Comparison of ENCODE assay signal across 26 mouse cellular contexts in the genomic region with DNA sequence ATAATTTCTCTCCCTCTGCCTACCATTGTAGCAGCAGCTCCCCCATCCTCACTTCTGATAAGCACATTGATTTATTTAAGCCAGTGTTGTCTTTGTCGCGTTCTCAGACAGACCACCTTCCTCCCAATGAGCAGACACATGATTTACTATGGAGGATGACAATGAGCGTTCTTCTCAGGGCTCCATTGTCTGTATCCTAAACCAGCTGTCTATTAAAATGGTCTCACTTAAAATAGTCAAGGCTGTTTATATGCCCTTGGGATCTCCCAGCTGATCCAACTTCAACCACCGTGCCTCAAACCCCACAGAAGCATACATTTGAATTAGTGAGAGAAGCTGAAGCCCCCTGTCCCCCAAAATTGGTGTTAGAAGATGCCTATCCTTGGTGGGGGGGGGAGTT. TPM values are rescaled to one million over a fixed set of nuclear protein-coding genes. Genes with fewer than 3 reads are reported as not detected.
DNase-seq lines count a peak whose midpoint lies in the region; ATAC-seq and TF ChIP-seq lines count a peak whose summit lies in the region.
"Had no signal": no experiment of that assay in that cellular context is flagged by ENCODE, and none has a peak within 500 bp of the region (broad histone marks: within the 10 kb centered on the region; RNA-seq: fewer than 3 reads in every experiment).

No protein-coding gene starts in this region.

- no peaks in the 10 kb centered on the region for H3K9me3 ChIP-seq in midbrain, embryonic 11.5 days (ENCODE audit: control insufficient read depth, low read length)
- H3K9me3 ChIP-seq in midbrain, postnatal 0 days (ENCODE audit: low read length): no peaks in the 10 kb centered on the region
- H3K9me3 ChIP-seq in hindbrain, embryonic 11.5 days (ENCODE audit: control insufficient read depth, low read length): no peaks in the 10 kb centered on the region
- H3K9me3 ChIP-seq in hindbrain, embryonic 15.5 days: no peaks in the 10 kb centered on the region
- H3K9me3 ChIP-seq in neural tube, embryonic 14.5 days (ENCODE audit: control insufficient read depth, low read length): no peaks in the 10 kb centered on the region
- H3K9me3 ChIP-seq: forebrain, embryonic 10.5 days; G1E; heart, embryonic 15.5 days; megakaryocyte, embryonic 14.5 days had no signal

- no peak overlapping the region for H3K9ac ChIP-seq in midbrain, embryonic 11.5 days (ENCODE audit: low read length)
- no peak overlapping the region for H3K9ac ChIP-seq in midbrain, postnatal 0 days (replicated peaks; ENCODE audit: low read length, poor library complexity, severe bottlenecking)
- H3K9ac ChIP-seq in hindbrain, embryonic 11.5 days (ENCODE audit: low read depth, low read length): no peak overlapping the region
- no peak overlapping the region for H3K9ac ChIP-seq in hindbrain, embryonic 15.5 days
- no peak overlapping the region for H3K9ac ChIP-seq in neural tube, embryonic 14.5 days (replicated peaks; ENCODE audit: low read depth, low read length)
- H3K9ac ChIP-seq: forebrain, postnatal 0 days; heart, embryonic 15.5 days had no signal

- no peaks in the 10 kb centered on the region for H3K27me3 ChIP-seq in midbrain, embryonic 11.5 days (ENCODE audit: control insufficient read depth, insufficient read depth, low read length)
- no peaks in the 10 kb centered on the region for H3K27me3 ChIP-seq in midbrain, postnatal 0 days (ENCODE audit: insufficient read depth, low read length)
- H3K27me3 ChIP-seq in hindbrain, embryonic 11.5 days (ENCODE audit: control insufficient read depth, insufficient read depth, low read length): no peaks in the 10 kb centered on the region
- no peaks in the 10 kb centered on the region for H3K27me3 ChIP-seq in hindbrain, embryonic 15.5 days
- H3K27me3 ChIP-seq in neural tube, embryonic 14.5 days (ENCODE audit: control insufficient read depth, insufficient read depth, low read length): no peaks in the 10 kb centered on the region
- H3K27me3 ChIP-seq: CH12.LX; heart, embryonic 15.5 days; Patski had no signal

- H3K4me3 ChIP-seq in midbrain, embryonic 11.5 days (ENCODE audit: low read depth, low read length): no peak overlapping the region
- H3K4me3 ChIP-seq in midbrain, postnatal 0 days (ENCODE audit: low read depth, low read length): no peak overlapping the region
- H3K4me3 ChIP-seq in hindbrain, embryonic 11.5 days (ENCODE audit: low read depth, low read length): no peak overlapping the region
- no peak overlapping the region for H3K4me3 ChIP-seq in hindbrain, embryonic 15.5 days
- H3K4me3 ChIP-seq in neural tube, embryonic 14.5 days (ENCODE audit: low read depth, low read length): no peak overlapping the region
- H3K4me3 ChIP-seq: forebrain, embryonic 10.5 days; heart, embryonic 15.5 days; megakaryocyte, embryonic 14.5 days; myocyte had no signal

- H3K36me3 ChIP-seq in midbrain, embryonic 11.5 days (ENCODE audit: control insufficient read depth, insufficient read depth, low read length): no peaks in the 10 kb centered on the region
- no peaks in the 10 kb centered on the region for H3K36me3 ChIP-seq in midbrain, postnatal 0 days (ENCODE audit: insufficient read depth, low read length)
- H3K36me3 ChIP-seq in hindbrain, embryonic 11.5 days (ENCODE audit: control insufficient read depth, insufficient read depth, low read length): no peaks in the 10 kb centered on the region
- H3K36me3 ChIP-seq in hindbrain, embryonic 15.5 days: no peaks in the 10 kb centered on the region
- H3K36me3 ChIP-seq in neural tube, embryonic 14.5 days (ENCODE audit: control insufficient read depth, insufficient read depth, low read length): peaks cover 2% of the 10 kb centered on the region; the same call in 1 of the 2 replicates
- H3K36me3 ChIP-seq: forebrain, embryonic 10.5 days; G1E; heart, embryonic 15.5 days had no signal

- ATAC-seq in midbrain, embryonic 11.5 days (ENCODE audit: low FRiP score): 0 out of 2 replicates have a peak, but pooled peaks have one; percentile 24
- no peak for ATAC-seq in midbrain, postnatal 0 days (ENCODE audit: low FRiP score)
- ATAC-seq in hindbrain, embryonic 11.5 days (ENCODE audit: low FRiP score): peak; percentile 70; the same call in 1 of the 2 replicates
- no peak for ATAC-seq in hindbrain, embryonic 15.5 days (ENCODE audit: low FRiP score, low read depth)
- no peak; the same call in 1 of the 2 replicates for ATAC-seq in neural tube, embryonic 14.5 days (ENCODE audit: low read depth)
- ATAC-seq: forebrain, postnatal 0 days; Patski had no signal

- no peak for TF ChIP-seq CTCF in midbrain, postnatal 0 days (IDR thresholded peaks at IDR 0.05)

- no peak for DNase-seq in midbrain, embryonic 11.5 days (ENCODE audit: low spot score, missing footprints)
- DNase-seq in midbrain, postnatal 0 days (ENCODE audit: low spot score): no peak
- no peak for DNase-seq in hindbrain, embryonic 11.5 days (ENCODE audit: low spot score)
- DNase-seq in thymus, postnatal 36 days: no peak
- DNase-seq in left cerebral cortex, adult 11 months (ENCODE audit: low spot score): no peak
- DNase-seq: B cell, adult 2 months; cerebellum, adult 18-20 months; cerebellum, postnatal 14 days; forebrain, postnatal 0 days; gastrocnemius, postnatal 25 days; heart, postnatal 36 days; kidney, adult 2 months; kidney, postnatal 10 days; lung, adult 2 months; lung, postnatal 14 days; thymus, postnatal 14 days had no signal

- H3K4me1 ChIP-seq in midbrain, embryonic 11.5 days (ENCODE audit: control insufficient read depth, insufficient read depth, low read length): peaks cover 3% of the 10 kb centered on the region; the same call in 1 of the 2 replicates
- no peaks in the 10 kb centered on the region for H3K4me1 ChIP-seq in midbrain, postnatal 0 days (ENCODE audit: insufficient read depth, low read length)
- 0 out of 2 replicates have a peak, but pooled peaks cover 3% of the 10 kb centered on the region for H3K4me1 ChIP-seq in hindbrain, embryonic 11.5 days (replicated peaks; ENCODE audit: control insufficient read depth, insufficient read depth, low read length)
- peaks cover 45% of the 10 kb centered on the region for H3K4me1 ChIP-seq in hindbrain, embryonic 15.5 days (replicated peaks)
- H3K4me1 ChIP-seq in neural tube, embryonic 14.5 days (ENCODE audit: control insufficient read depth, insufficient read depth, low read length): peaks cover 36% of the 10 kb centered on the region
- H3K4me1 ChIP-seq: megakaryocyte, embryonic 14.5 days had no signal

- no peak overlapping the region for H3K27ac ChIP-seq in midbrain, embryonic 11.5 days (ENCODE audit: low read depth, low read length)
- H3K27ac ChIP-seq in midbrain, postnatal 0 days (ENCODE audit: low read depth, low read length): no peak overlapping the region
- 0 out of 2 replicates have a peak overlapping the region, but pooled peaks have one; percentile 17 for H3K27ac ChIP-seq in hindbrain, embryonic 11.5 days (ENCODE audit: low read depth, low read length)
- H3K27ac ChIP-seq in hindbrain, embryonic 15.5 days (replicated peaks): no peak overlapping the region
- H3K27ac ChIP-seq in neural tube, embryonic 14.5 days (ENCODE audit: low read depth, low read length): peak overlapping the region; percentile 44; the same call in 1 of the 2 replicates
- H3K27ac ChIP-seq: forebrain, embryonic 10.5 days; heart, embryonic 15.5 days had no signal

- WGBS in midbrain, embryonic 11.5 days: 66% methylated on average over 4 of the region's 4 CpGs
- WGBS in midbrain, postnatal 0 days: 44% methylated on average over 4 of the region's 4 CpGs
- WGBS in hindbrain, embryonic 11.5 days: 45% methylated on average over 4 of the region's 4 CpGs
- 29% methylated on average over 4 of the region's 4 CpGs for WGBS in hindbrain, embryonic 15.5 days
- WGBS in neural tube, embryonic 14.5 days: 12% methylated on average over 4 of the region's 4 CpGs

- no peak overlapping the region for H3K4me2 ChIP-seq in midbrain, embryonic 11.5 days
- no peak overlapping the region for H3K4me2 ChIP-seq in midbrain, postnatal 0 days (ENCODE audit: low read depth, low read length, poor library complexity, severe bottlenecking)
- H3K4me2 ChIP-seq in hindbrain, embryonic 11.5 days (replicated peaks; ENCODE audit: low read depth, low read length): no peak overlapping the region
- peak overlapping the region; percentile 30 for H3K4me2 ChIP-seq in hindbrain, embryonic 15.5 days
- H3K4me2 ChIP-seq in neural tube, embryonic 14.5 days (ENCODE audit: low read depth, low read length): no peak overlapping the region
- H3K4me2 ChIP-seq: heart, embryonic 15.5 days; liver, embryonic 11.5 days had no signal

RNA-seq across cellular contexts. Expression of a gene that starts 11.3 kb away (rescaled TPM):
- 73.8 and 79.2 TPM in 2 replicates for polyA plus RNA-seq in midbrain, embryonic 11.5 days (2014; fragmentation: Nextera tagmentation; extraction: Ambion mirVana)
- 27.1 and 27.2 TPM in 2 replicates for total RNA-seq in midbrain, postnatal 0 days (2014; rRNA removed)
- 30.0 and 30.5 TPM in 2 replicates for polyA plus RNA-seq in midbrain, postnatal 0 days (2015; fragmentation: Nextera tagmentation; extraction: Ambion mirVana)
- polyA plus RNA-seq in hindbrain, embryonic 11.5 days (2014; fragmentation: Nextera tagmentation; extraction: Ambion mirVana): 102 and 111 TPM in 2 replicates
- polyA plus RNA-seq in hindbrain, embryonic 15.5 days (2015; fragmentation: Nextera tagmentation; extraction: Ambion mirVana): 101 and 139 TPM in 2 replicates
- 194 and 226 TPM in 2 replicates for polyA plus RNA-seq in neural tube, embryonic 14.5 days (2014; fragmentation: Nextera tagmentation; extraction: Ambion mirVana)
- polyA plus RNA-seq: G1E had no signal

Comparison
In these comparisons a context has a peak if more than half of its experiments do, and no peak if none do; other contexts are left out.
1. ATAC-seq: peak in midbrain, embryonic 11.5 days (single experiment) and hindbrain, embryonic 11.5 days (single experiment); none in midbrain, postnatal 0 days (single experiment), hindbrain, embryonic 15.5 days (single experiment) and neural tube, embryonic 14.5 days (single experiment).
2. H3K27ac ChIP-seq: peak in hindbrain, embryonic 11.5 days (single experiment) and neural tube, embryonic 14.5 days (single experiment); none in midbrain, embryonic 11.5 days (single experiment), midbrain, postnatal 0 days (single experiment) and hindbrain, embryonic 15.5 days (single experiment).